Mouse (Mus musculus) G1E (cell line): ENCODE results near the gene Rap1gap. TPM values are rescaled to one million over a fixed set of nuclear protein-coding genes. Genes with fewer than 3 reads are reported as not detected.

Source experiments
- ATAC-seq: 2 replicates; pipeline ENCODE4 v1.8.0; 2016; ENCODE audit warnings: mild to moderate bottlenecking; ENCODE audit not compliant: insufficient number of reproducible peaks, poor library complexity, low FRiP score, severe bottlenecking; ENCODE audit errors: extremely low read depth
- DNase-seq: peaks from one replicate; pipeline ENCODE4 v3.0.0; 2012; ENCODE audit warnings: low spot score
- H3K27me3 ChIP-seq: 2 replicates; pipeline ENCODE4 v1.6.1; 2012; ENCODE audit warnings: mild to moderate bottlenecking, low read length, inconsistent platforms; ENCODE audit not compliant: insufficient read depth
- H3K36me3 ChIP-seq: replicated peaks from 2 replicates; pipeline ENCODE3; 2012; ENCODE audit warnings: mild to moderate bottlenecking, inconsistent platforms
- H3K4me1 ChIP-seq: 2 replicates; pipeline ENCODE4 v1.6.1; 2012; ENCODE audit warnings: low read depth, low read length, inconsistent platforms, mixed read lengths; ENCODE audit not compliant: insufficient read depth
- H3K4me3 ChIP-seq: 2 replicates; pipeline ENCODE4 v1.5.1; 2012; ENCODE audit warnings: low read depth, mild to moderate bottlenecking, inconsistent platforms, low read length, moderate library complexity, mixed read lengths
- H3K9me3 ChIP-seq: replicated peaks from 2 replicates; pipeline ENCODE4 v1.6.1; 2012; ENCODE audit warnings: inconsistent platforms
- CTCF ChIP-seq: IDR thresholded peaks from 2 replicates; pipeline ENCODE4 v1.5.1; 2012; ENCODE audit warnings: low read depth, low read length, inconsistent platforms, mixed read lengths
- GATA1 ChIP-seq: IDR thresholded peaks from 2 replicates; pipeline ENCODE4 v1.6.1; 2012; ENCODE audit warnings: borderline replicate concordance, low read length, inconsistent platforms, mixed read lengths
- GATA2 ChIP-seq: IDR thresholded peaks from 2 replicates; pipeline ENCODE4 v1.6.1; 2012; ENCODE audit warnings: low read depth, low read length, inconsistent platforms, borderline replicate concordance
- POLR2AphosphoS5 ChIP-seq: IDR thresholded peaks from 2 replicates; pipeline ENCODE4 v1.6.1; 2012; ENCODE audit warnings: low read depth, low read length, inconsistent platforms; ENCODE audit not compliant: insufficient replicate concordance
- TAL1 ChIP-seq: conservative IDR thresholded peaks from 2 replicates; pipeline ENCODE4 v1.6.1; 2012; ENCODE audit warnings: low read depth, low read length, inconsistent platforms, mixed read lengths
- polyA plus RNA-seq: library from polyadenylated mRNA; stranded (reverse); fragments of >175 nt; gene quantifications from 2 replicates; pipeline ENCODE4 v1.2.3, GENCODE M21; 2012
- total RNA-seq, 2 experiments: library from RNA; stranded (forward) in 1 of 2; stranded (reverse) in 1 of 2; fragments of 200-1000 nt in 1 of 2; fragments of >200 nt in 1 of 2; fragmentation: Nextera tagmentation in 1 of 2; gene quantifications; 2 replicates each; pipeline ENCODE4 v1.2.3; 2014 to 2017

Rap1gap gene
- total and polyA plus RNA-seq, 3 experiments: not detected

DNA sequence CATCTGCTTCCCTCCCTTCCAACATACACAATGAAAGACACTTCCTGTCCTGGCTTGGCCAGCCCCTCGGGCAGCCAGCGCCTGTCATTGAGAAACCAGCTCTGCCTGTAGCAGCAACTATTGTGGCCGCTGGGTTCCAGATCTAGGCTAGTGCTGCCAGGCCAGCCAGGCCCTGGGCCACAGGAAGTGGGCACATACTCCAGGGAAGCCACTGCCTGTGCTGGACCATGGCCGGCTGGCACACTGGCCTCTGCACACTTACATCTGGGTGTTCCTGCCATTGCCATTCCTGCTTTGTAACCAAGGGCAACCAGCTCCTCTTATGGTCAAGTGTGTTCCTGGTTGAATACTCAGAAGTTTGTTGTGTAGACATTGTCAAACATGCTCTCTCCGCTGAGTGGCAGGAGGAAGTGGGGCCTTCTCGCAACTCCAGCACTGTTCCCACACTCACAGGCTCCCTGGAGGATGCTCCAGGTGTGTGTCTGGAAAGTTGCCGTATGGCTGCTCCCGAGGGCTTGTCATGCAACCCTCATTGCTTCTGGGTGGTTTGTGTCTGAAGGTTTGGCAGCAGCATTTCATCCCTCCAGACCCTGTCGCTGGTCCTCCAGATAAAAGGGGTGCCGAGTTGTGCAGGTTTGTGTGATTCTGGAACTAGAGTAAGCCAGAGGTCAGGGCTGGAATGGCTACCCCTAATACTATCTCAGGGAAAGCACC lies 4.0 kb upstream of the Rap1gap start:
- H3K27me3 ChIP-seq: peaks cover 19% of the 10 kb centered on the region
- TF ChIP-seq GATA2 (no peak), POLR2AphosphoS5 (peak; percentile 54; the same call in 1 of the 2 replicates), GATA1 (no peak), TAL1 (no peak)
- peaks cover 40% of the 10 kb centered on the region for H3K36me3 ChIP-seq
- ATAC-seq (no peak), DNase-seq (no peak)
- H3K9me3 ChIP-seq: no peaks in the 10 kb centered on the region
- no peak overlapping the region for H3K4me3 ChIP-seq
- H3K4me1 ChIP-seq: no peaks in the 10 kb centered on the region; the same call in 1 of the 2 replicates

- H3K4me1 ChIP-seq: no peaks in the 10 kb centered on the region; the same call in 1 of the 2 replicates
- DNase-seq (no peak), ATAC-seq (no peak)
- H3K9me3 ChIP-seq: no peaks in the 10 kb centered on the region
- no peak overlapping the region for H3K4me3 ChIP-seq
- peaks cover 35% of the 10 kb centered on the region for H3K36me3 ChIP-seq
- TF ChIP-seq CTCF (no peak), GATA1 (no peak), POLR2AphosphoS5 (no peak), TAL1 (no peak), GATA2 (no peak)
- peaks cover 22% of the 10 kb centered on the region for H3K27me3 ChIP-seq
Measured at GRCm38 (mm10) chr4:137661078-137661450, 3.5 kb upstream of the Rap1gap start.

DNA sequence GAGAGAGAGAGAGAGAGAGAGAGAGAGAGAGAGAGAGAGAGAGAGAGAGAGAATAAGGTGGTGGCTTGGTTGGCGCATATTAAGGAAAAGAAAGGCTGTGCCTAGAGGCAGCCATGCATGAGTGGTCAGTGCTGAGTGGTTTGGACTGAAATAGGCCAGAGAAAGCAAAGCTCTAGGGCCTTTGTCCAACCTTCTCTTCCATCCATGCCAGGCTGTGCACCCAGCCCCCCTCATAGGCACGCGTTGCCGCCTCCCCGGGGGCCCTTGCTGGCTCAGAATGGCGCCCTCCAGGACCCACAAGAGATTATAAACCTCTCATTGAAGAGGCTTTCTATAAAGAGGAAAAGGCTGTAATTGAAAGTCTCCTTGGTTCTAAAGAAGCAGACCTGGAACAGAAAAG lies 3.0 kb upstream of the Rap1gap start:
- H3K4me1 ChIP-seq: no peaks in the 10 kb centered on the region; the same call in 1 of the 2 replicates
- DNase-seq: no peak
- no peaks in the 10 kb centered on the region for H3K9me3 ChIP-seq
- no peak for ATAC-seq
- TF ChIP-seq TAL1: no peak
- no peak for TF ChIP-seq POLR2AphosphoS5
- no peak for TF ChIP-seq CTCF
- no peak for TF ChIP-seq GATA1
- no peak for TF ChIP-seq GATA2
- no peak overlapping the region for H3K4me3 ChIP-seq
- peaks cover 24% of the 10 kb centered on the region for H3K27me3 ChIP-seq
- peaks cover 30% of the 10 kb centered on the region for H3K36me3 ChIP-seq

GRCm38 (mm10) chr4:137663491-137663890 lies 1.0 kb upstream of the Rap1gap start:
- Histone ChIP-seq H3K4me1 (no peaks in the 10 kb centered on the region; the same call in 1 of the 2 replicates), H3K9me3 (no peaks in the 10 kb centered on the region), H3K27me3 (peaks cover 40% of the 10 kb centered on the region), H3K4me3 (no peak overlapping the region), H3K36me3 (peaks cover 12% of the 10 kb centered on the region)
- TF ChIP-seq POLR2AphosphoS5 (no peak), GATA1 (no peak), CTCF (no peak), GATA2 (no peak), TAL1 (no peak)
- DNase-seq: no peak
- no peak for ATAC-seq

DNA sequence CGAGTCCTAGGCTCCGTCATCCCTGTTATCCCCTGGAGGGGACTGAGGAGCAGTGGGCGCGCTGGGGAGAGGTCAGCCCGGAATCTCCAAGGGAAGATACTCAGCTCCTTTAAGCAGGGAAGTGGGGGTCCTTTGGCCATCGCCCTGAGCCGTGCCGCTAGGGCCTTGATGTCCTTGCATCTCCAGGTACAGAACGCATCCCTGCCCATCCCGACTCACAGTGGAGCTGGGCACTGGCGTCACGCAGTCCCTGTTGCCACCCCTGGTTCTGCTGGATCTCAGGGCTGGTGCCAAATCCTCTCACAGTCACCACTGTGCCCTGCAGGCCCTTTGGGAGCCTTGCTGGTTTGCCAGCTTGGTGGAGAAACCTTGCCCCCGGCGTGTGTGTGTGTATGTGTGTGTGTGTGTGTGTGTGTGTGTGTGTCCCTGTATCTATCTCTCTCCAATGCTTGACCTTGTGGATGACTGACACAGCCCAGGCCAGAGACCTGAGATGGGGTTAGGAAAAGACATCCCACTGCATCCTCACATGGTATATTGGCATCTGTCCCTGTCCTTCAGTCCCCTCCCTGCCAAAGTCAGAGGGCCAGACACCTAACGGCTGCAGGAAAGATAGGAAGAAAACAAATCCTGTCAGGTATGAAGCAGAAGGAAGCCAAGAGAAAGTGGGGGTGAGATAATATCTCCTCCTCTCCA lies 602 bp downstream of the Rap1gap start:
- no peak overlapping the region for H3K4me3 ChIP-seq
- TF ChIP-seq POLR2AphosphoS5 (no peak), CTCF (no peak), GATA1 (no peak), TAL1 (no peak), GATA2 (no peak)

GRCm38 (mm10) chr4:137665791-137666190 lies 1.3 kb downstream of the Rap1gap start:
- H3K27me3 ChIP-seq: peaks cover 40% of the 10 kb centered on the region
- H3K4me3 ChIP-seq: no peak overlapping the region
- ATAC-seq (no peak), DNase-seq (no peak)
- TF ChIP-seq GATA2: no peak
- H3K9me3 ChIP-seq: no peaks in the 10 kb centered on the region
- H3K4me1 ChIP-seq: no peaks in the 10 kb centered on the region; the same call in 1 of the 2 replicates
- H3K36me3 ChIP-seq: no peaks in the 10 kb centered on the region

More for the DNA sequence above, 602 bp downstream of the Rap1gap start:
- peaks cover 4% of the 10 kb centered on the region for H3K36me3 ChIP-seq
- peaks cover 40% of the 10 kb centered on the region for H3K27me3 ChIP-seq
- H3K4me1 ChIP-seq: no peaks in the 10 kb centered on the region; the same call in 1 of the 2 replicates
- no peak for DNase-seq
- ATAC-seq: no peak
- H3K9me3 ChIP-seq: no peaks in the 10 kb centered on the region

GRCm38 (mm10) chr4:137666283-137666957 lies 1.9 kb downstream of the Rap1gap start:
- H3K4me3 ChIP-seq: no peak overlapping the region
- ATAC-seq (no peak), DNase-seq (no peak)
- no peaks in the 10 kb centered on the region for H3K36me3 ChIP-seq
- no peak for TF ChIP-seq GATA2
- TF ChIP-seq TAL1: no peak
- TF ChIP-seq POLR2AphosphoS5: no peak
- no peak for TF ChIP-seq GATA1
- TF ChIP-seq CTCF: no peak
- peaks cover 40% of the 10 kb centered on the region for H3K27me3 ChIP-seq
- no peaks in the 10 kb centered on the region for H3K9me3 ChIP-seq
- no peaks in the 10 kb centered on the region; the same call in 1 of the 2 replicates for H3K4me1 ChIP-seq
